Mouse (Mus musculus) liver, embryonic 14.5 days (tissue): Measurements from ENCODE around the gene Hipk2. TPM values are rescaled to one million over a fixed set of nuclear protein-coding genes. Genes with fewer than 3 reads are reported as not detected.
A peak's percentile ranks its signal among the peaks of the same experiment; 100 is the strongest.

Source experiments
- ATAC-seq: fragments of 200-750 bp; cut with Nextera tagmentation; 2 replicates; pipeline ENCODE4 v1.8.0; 2017; ENCODE audit warnings: moderate number of reproducible peaks, mild to moderate bottlenecking, moderate library complexity; ENCODE audit not compliant: insufficient read depth
- DNase-seq, 3 experiments: peaks; one replicate each; pipeline ENCODE4 v3.0.0-alpha.2; 2012 to 2013; ENCODE audit warnings: low read depth in 3 of 3, low spot score in 3 of 3
- H3K27ac ChIP-seq: fragments of 300-500 bp; sonication (generic); 2 replicates; pipeline ENCODE4 v1.5.1; 2014; ENCODE audit warnings: moderate library complexity, mild to moderate bottlenecking, control low read depth, inconsistent platforms
- H3K27me3 ChIP-seq: fragments of 300-500 bp; sonication (generic); 2 replicates; pipeline ENCODE4 v1.6.1; 2014; ENCODE audit warnings: mild to moderate bottlenecking, low read length, moderate library complexity; ENCODE audit not compliant: control insufficient read depth, insufficient read depth
- H3K36me3 ChIP-seq: fragments of 300-500 bp; sonication (generic); replicated peaks from 2 replicates; pipeline ENCODE4 v1.6.1; 2014; ENCODE audit warnings: low read depth; ENCODE audit not compliant: control insufficient read depth, insufficient read depth
- H3K4me1 ChIP-seq, 2 experiments: fragments of 200-500 bp in 1 of 2; fragments of 300-500 bp in 1 of 2; sonication (generic) in 1 of 2; replicated peaks; 2 replicates each; pipeline ENCODE4 v1.6.1; 2012 to 2014; ENCODE audit warnings: antibody characterized with exemption in 1 of 2, inconsistent platforms in 1 of 2, low read length in 1 of 2; ENCODE audit not compliant: control insufficient read depth in 2 of 2, insufficient read depth in 2 of 2
- H3K4me2 ChIP-seq: fragments of 300-500 bp; sonication (generic); 2 replicates; pipeline ENCODE4 v1.6.1; 2014; ENCODE audit warnings: low read depth, mild to moderate bottlenecking, control low read depth, moderate library complexity
- H3K4me3 ChIP-seq, 2 experiments: fragments of 200-500 bp in 1 of 2; fragments of 300-500 bp in 1 of 2; sonication (generic) in 1 of 2; 2 replicates each; pipeline ENCODE4 v1.5.1; 2012 to 2014; ENCODE audit warnings: low read depth in 2 of 2, low read length in 2 of 2, mild to moderate bottlenecking in 2 of 2, control low read depth in 1 of 2, inconsistent platforms in 1 of 2, moderate library complexity in 1 of 2; ENCODE audit not compliant: insufficient read depth in 1 of 2
- H3K9ac ChIP-seq: fragments of 300-500 bp; sonication (generic); replicated peaks from 2 replicates; pipeline ENCODE4 v1.6.1; 2014; ENCODE audit warnings: mild to moderate bottlenecking, control low read depth, moderate library complexity
- H3K9me3 ChIP-seq: fragments of 300-500 bp; sonication (generic); 2 replicates; pipeline ENCODE4 v1.6.1; 2016; ENCODE audit warnings: low read length, mixed read lengths; ENCODE audit not compliant: control insufficient read depth
- CTCF ChIP-seq: IDR thresholded peaks from 2 replicates; pipeline ENCODE4 v1.5.1; 2016; ENCODE audit warnings: antibody characterized with exemption, low read depth, control low read depth
- EP300 ChIP-seq: IDR thresholded peaks from 2 replicates; pipeline ENCODE4 v1.6.1; 2016; ENCODE audit warnings: antibody characterized with exemption, low read depth
- WGBS: fragments of 180-500 bp; shearing (Covaris S2); extraction: QIAGEN DNeasy Blood & Tissue Kit; methylation state at CpG from one replicate; pipeline ENCODE4 v1.1.7; 2014; ENCODE audit not compliant: insufficient replicate concordance; 5-methylcytosine and 5-hydroxymethylcytosine counted together
- polyA plus RNA-seq, 2 experiments: library from polyadenylated mRNA; depleted of rRNA in 1 of 2; stranded (reverse) in 1 of 2; unstranded in 1 of 2; fragments of >200 nt; fragmentation: Nextera tagmentation in 1 of 2; extraction: Ambion mirVana in 1 of 2; gene quantifications; 2 replicates each; pipeline versions ENCODE4 v1.2.1 to v1.2.3; 2012 to 2014

The Hipk2 gene
- polyA plus RNA-seq (2012; rRNA removed) (10.7 and 12.3 TPM in 2 replicates), polyA plus RNA-seq (2014; fragmentation: Nextera tagmentation; extraction: Ambion mirVana) (13.0 and 15.5 TPM in 2 replicates)

DNA sequence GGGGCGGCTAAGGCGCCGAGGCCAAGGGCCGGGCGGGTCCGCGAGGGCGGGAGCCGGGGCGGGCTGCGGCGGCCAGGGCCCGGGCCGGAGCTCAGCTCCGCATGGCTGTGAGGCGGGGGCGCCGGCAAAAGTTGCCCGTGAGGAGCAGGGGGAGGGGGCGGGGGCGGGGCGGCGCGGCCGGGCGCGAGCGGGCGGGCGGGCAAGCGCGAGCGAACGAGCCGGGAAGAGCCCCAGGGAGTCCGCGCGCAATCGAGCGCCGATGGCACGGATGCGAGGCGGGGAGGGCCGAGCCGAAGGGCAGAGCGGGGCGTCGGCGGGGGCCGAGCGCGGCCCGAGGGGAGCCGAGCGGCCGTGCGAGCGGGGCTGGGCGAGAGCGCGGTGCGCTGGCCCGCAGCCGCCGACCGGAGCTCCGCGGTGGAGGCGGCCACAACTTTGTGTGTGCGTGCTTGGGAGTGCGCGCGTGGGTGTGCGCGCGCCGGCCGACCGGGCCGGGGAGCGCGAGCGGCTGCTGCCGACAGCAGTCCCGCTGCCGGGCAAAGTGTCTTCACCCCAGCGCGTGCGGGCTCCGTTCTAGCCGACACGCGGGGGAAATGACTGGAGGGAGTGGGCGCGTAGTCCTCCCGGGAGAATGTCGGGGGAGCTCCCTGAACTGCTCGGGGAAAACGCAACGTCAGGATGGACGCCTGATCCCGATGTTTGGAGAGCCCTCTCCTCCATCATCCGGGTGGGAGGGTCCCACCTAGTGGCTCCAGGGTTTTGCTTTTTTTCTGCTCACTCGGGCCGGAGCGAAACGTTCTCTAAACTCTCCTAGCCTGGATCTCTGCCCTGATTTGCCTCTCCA, at the start of gene Hipk2:
Gene Hipk2 (minus strand): TSS at position 95 of the 841 bp plus-strand sequence.
- H3K4me3 ChIP-seq: peak within 1 kb of the TSS; percentile 86 to 94
- H3K4me1 ChIP-seq: peaks cover 33 to 35% of the 10 kb centered on the region in 2 experiments
- peaks cover 17% of the 10 kb centered on the region for H3K36me3 ChIP-seq
- H3K4me2 ChIP-seq: peak within 1 kb of the TSS; percentile 90
- DNase-seq: peak; percentile 65 to 67 (median 65)
- H3K27ac ChIP-seq: peak within 1 kb of the TSS; percentile 94
- peak; percentile 85 for ATAC-seq
- H3K27me3 ChIP-seq: no peaks in the 10 kb centered on the region; the same call in 1 of the 2 replicates
- no peaks in the 10 kb centered on the region for H3K9me3 ChIP-seq
- TF ChIP-seq CTCF: peak; percentile 41
- no peak for TF ChIP-seq EP300
- WGBS: under 1% methylated on average over 97 of the region's 108 CpGs
- H3K9ac ChIP-seq: peak within 1 kb of the TSS; percentile 100

DNA sequence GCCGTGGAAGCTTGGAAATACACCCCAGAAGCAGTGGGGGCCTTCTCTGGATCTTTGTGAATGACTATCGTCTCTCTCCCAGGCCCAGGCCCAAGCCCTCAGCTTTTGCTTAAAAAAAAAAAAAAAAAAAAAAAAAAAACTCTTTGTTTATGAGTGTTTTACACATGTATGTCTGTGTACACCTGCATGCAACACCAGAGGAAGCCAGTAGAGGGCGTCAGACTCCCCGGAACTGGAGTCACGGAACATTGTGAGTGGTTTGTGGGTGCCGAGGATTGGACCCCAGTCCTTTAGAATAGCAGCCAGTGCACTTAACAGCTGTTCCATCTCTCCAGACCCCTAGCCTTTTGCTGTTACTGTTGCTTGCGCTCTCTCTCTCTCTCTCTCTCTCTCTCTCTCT, 49.8 kb upstream of the Hipk2 start:
- 54% methylated on average over 7 of the region's 7 CpGs for WGBS
- TF ChIP-seq EP300: no peak
- TF ChIP-seq CTCF: peak; percentile 83
- Histone ChIP-seq H3K9me3 (no peaks in the 10 kb centered on the region), H3K36me3 (no peaks in the 10 kb centered on the region), H3K27me3 (no peaks in the 10 kb centered on the region), H3K4me2 (peak overlapping the region; percentile 42), H3K9ac (peak overlapping the region; percentile 25), H3K4me1 (peaks cover 55 to 76% of the 10 kb centered on the region in 2 experiments), H3K27ac (peak overlapping the region; percentile 99), H3K4me3 (0 out of 4 replicates have a peak overlapping the region, but pooled peaks of 1 of the 2 experiments have one; percentile 37)
- ATAC-seq (no peak), DNase-seq (peak in 1 of 3 experiments; percentile 59)

DNA sequence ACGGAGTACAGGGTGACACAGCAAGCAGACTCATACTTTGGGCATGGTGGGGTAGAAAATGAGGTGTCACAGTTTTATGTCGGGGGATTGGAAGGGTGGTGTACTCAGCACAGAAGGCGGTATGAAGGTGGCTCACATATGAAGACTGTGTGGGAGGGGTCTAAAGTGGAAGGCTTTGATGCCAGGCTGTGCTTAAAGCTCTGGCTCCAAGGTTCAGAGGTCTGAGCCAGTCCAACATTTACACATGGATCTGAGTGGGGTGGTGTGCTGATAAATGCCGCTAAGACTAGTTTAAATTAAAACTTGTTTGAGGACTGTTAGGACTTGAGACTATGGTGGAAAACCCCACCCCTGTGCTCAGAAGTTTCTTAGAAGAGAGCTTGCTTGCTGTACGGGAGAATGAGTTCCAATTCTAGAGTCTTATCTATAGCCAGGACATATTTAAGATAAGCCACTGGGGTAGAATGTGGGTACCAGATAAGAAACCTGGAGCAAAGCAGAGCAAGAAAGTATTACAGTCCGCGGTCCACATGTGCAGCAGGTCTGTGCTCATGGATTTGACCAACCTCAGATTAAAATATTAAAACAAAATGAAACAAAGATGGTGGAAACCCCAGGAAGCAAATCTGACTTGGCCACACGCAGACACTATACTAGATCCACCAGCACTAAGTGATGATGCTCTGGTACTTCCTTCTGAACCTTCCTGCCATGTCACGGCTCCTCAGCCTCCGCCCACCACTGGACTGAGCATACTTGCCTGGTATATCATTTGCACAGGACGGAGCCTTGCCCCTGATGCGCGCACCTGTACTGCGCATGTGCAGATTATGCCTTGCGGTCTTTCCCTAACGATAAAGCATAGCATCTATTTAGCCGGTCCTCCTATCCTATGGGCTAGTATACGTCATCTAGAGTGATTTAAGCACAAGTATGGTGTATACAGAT, 48.2 kb upstream of the Hipk2 start:
- peak; percentile 3; the same call in 1 of the 2 replicates for TF ChIP-seq CTCF
- peak; percentile 99 for TF ChIP-seq EP300
- WGBS: 16% methylated on average over 18 of the region's 18 CpGs
- Histone ChIP-seq H3K27me3 (no peaks in the 10 kb centered on the region), H3K9me3 (no peaks in the 10 kb centered on the region), H3K9ac (peak overlapping the region; percentile 65), H3K36me3 (no peaks in the 10 kb centered on the region), H3K4me2 (peak overlapping the region; percentile 70), H3K4me1 (peaks cover 67 to 84% of the 10 kb centered on the region in 2 experiments), H3K27ac (peak overlapping the region; percentile 99), H3K4me3 (peak overlapping the region; percentile 27 to 42)
- DNase-seq (peak; percentile 90 to 94 (median 92)), ATAC-seq (peak; percentile 83)

DNA sequence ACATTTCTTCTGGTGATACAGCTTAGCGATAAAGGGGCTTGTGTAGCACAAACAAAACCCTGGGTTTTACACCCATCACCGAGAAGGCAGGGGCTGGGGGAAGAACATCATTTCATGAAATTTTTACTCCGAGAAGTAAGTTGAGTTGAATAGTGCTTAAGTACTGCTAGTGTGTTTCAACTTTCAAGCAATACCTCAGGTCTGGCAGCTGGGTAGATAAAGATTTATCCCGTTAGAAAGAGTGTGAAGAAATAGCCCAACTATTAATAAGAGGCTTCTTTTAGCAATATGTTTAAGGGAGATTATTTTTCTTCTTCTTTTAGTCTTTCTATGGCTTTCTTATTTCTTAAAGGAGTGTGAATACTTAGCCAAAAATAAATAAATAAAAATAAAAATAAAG, 47.5 kb upstream of the Hipk2 start:
- no peaks in the 10 kb centered on the region for H3K27me3 ChIP-seq
- no peaks in the 10 kb centered on the region for H3K36me3 ChIP-seq
- DNase-seq (no peak), ATAC-seq (no peak)
- H3K27ac ChIP-seq: peak overlapping the region; percentile 99
- peak overlapping the region; percentile 70 for H3K4me2 ChIP-seq
- peaks cover 74 to 86% of the 10 kb centered on the region in 2 experiments for H3K4me1 ChIP-seq
- no peak overlapping the region for H3K4me3 ChIP-seq
- H3K9me3 ChIP-seq: no peaks in the 10 kb centered on the region
- TF ChIP-seq EP300: no peak
- no peak for TF ChIP-seq CTCF
- H3K9ac ChIP-seq: peak overlapping the region; percentile 65
- WGBS: 41% methylated on average over 4 of the region's 4 CpGs
